Mouse (Mus musculus) thymus, adult 2 months (tissue): ENCODE results near the gene Klri1.

Source experiments
- CTCF ChIP-seq: fragments of 200-500 bp; IDR thresholded peaks from 2 replicates; pipeline ENCODE4 v1.5.1; 2012; ENCODE audit warnings: mild to moderate bottlenecking, control low read depth, low read length, moderate library complexity, borderline replicate concordance; ENCODE audit not compliant: control insufficient read depth, poor library complexity, insufficient read depth; ENCODE audit errors: extremely low read depth
- POLR2A ChIP-seq: fragments of 200-500 bp; IDR thresholded peaks from 2 replicates; pipeline ENCODE4 v1.6.1; 2012; ENCODE audit warnings: mild to moderate bottlenecking, low read length, control low read depth, moderate library complexity; ENCODE audit not compliant: control insufficient read depth, poor library complexity, insufficient read depth; ENCODE audit errors: extremely low read depth

GRCm38 (mm10) chr6:129713566-129713965, 3.4 kb downstream of the Klri1 start:
- TF ChIP-seq POLR2A (no peak), CTCF (no peak)
